Mouse (Mus musculus) left cerebral cortex, postnatal 36 days (tissue): ENCODE measurements around the gene B3gnt2. TPM values are rescaled to one million over a fixed set of nuclear protein-coding genes. Genes with fewer than 3 reads are reported as not detected.

ENCODE experiments used
- DNase-seq, 2 experiments: peaks; one replicate each; pipeline ENCODE4 v3.0.0; 2021 to 2022; ENCODE audit warnings: low spot score in 2 of 2, mixed read lengths in 1 of 2
- intact Hi-C: fragments of 180-260 bp; cut with DNase I; formaldehyde crosslinking; loops from one replicate; pipeline ENCODE4 v1.15.1; 2025
- total RNA-seq, 2 experiments: library from RNA; stranded (reverse); gene quantifications; 2 replicates each; pipeline ENCODE4 v1.2.3; 2021

The B3gnt2 gene
- total RNA-seq, 2 experiments from 2014 or later, result 14.1 to 15.9 TPM

- DNase-seq, result no peak
- intact Hi-C loops, result loop anchor here (5.0 kb wide), 1 partner anchor 220 kb away; no protein-coding TSS in a partner anchor
Observed at GRCm38 (mm10) chr11:22852510-22852909, 8.3 kb downstream of the B3gnt2 start.

GRCm38 (mm10) chr11:22851416-22851815 lies 9.3 kb downstream of the B3gnt2 start:
- intact Hi-C loops, result loop anchor here (5.0 kb wide), 1 partner anchor 219 kb away; no protein-coding TSS in a partner anchor
- DNase-seq, result no peak

GRCm38 (mm10) chr11:22850077-22850476 lies 10.7 kb downstream of the B3gnt2 start:
- intact Hi-C loops, result loop anchor here (5.0 kb wide), 1 partner anchor 218 kb away; no protein-coding TSS in a partner anchor
- DNase-seq, result no peak

- intact Hi-C loops, result no loop called here
- no peak for DNase-seq
Observed at GRCm38 (mm10) chr11:22848649-22849195, 12.0 kb downstream of the B3gnt2 start.

- intact Hi-C loops, result no loop called here
- DNase-seq, result no peak
Observed at GRCm38 (mm10) chr11:22847732-22848648, 12.8 kb downstream of the B3gnt2 start.

- intact Hi-C loops, result no loop called here
Observed at GRCm38 (mm10) chr11:22846960-22847731, 13.6 kb downstream of the B3gnt2 start.

GRCm38 (mm10) chr11:22846093-22846835 lies 14.5 kb downstream of the B3gnt2 start:
- DNase-seq, result no peak
- intact Hi-C loops, result no loop called here

More at GRCm38 (mm10) chr11:22846960-22847731, 13.6 kb downstream of the B3gnt2 start:
- no peak for DNase-seq

GRCm38 (mm10) chr11:22844754-22845718 lies 15.7 kb downstream of the B3gnt2 start:
- DNase-seq, result no peak
- intact Hi-C loops, result no loop called here

GRCm38 (mm10) chr11:22839456-22839855 lies 21.3 kb downstream of the B3gnt2 start:
- intact Hi-C loops, result no loop called here

GRCm38 (mm10) chr11:22838361-22838760 lies 22.4 kb downstream of the B3gnt2 start:
- intact Hi-C loops, result no loop called here

More at GRCm38 (mm10) chr11:22839456-22839855, 21.3 kb downstream of the B3gnt2 start:
- DNase-seq, result no peak

GRCm38 (mm10) chr11:22836269-22836668 lies 24.5 kb downstream of the B3gnt2 start:
- DNase-seq, result no peak
- intact Hi-C loops, result no loop called here

More at GRCm38 (mm10) chr11:22838361-22838760, 22.4 kb downstream of the B3gnt2 start:
- no peak for DNase-seq

GRCm38 (mm10) chr11:22832600-22832999 lies 28.2 kb downstream of the B3gnt2 start:
- no peak for DNase-seq
- intact Hi-C loops, result no loop called here

- intact Hi-C loops, result no loop called here
- no peak for DNase-seq
Observed at GRCm38 (mm10) chr11:22831916-22832315, 28.8 kb downstream of the B3gnt2 start.

GRCm38 (mm10) chr11:22830684-22831083 lies 30.1 kb downstream of the B3gnt2 start:
- DNase-seq, result no peak
- intact Hi-C loops, result no loop called here

- intact Hi-C loops, result no loop called here
- no peak for DNase-seq
Observed at GRCm38 (mm10) chr11:22830179-22830611, 30.6 kb downstream of the B3gnt2 start.

GRCm38 (mm10) chr11:22828988-22829632 lies 31.7 kb downstream of the B3gnt2 start:
- intact Hi-C loops, result no loop called here
- peak in 1 of 2 experiments; percentile 29 for DNase-seq

- peak in 1 of 2 experiments; percentile 22 for DNase-seq
- intact Hi-C loops, result no loop called here
Observed at GRCm38 (mm10) chr11:22827514-22828080, 33.2 kb downstream of the B3gnt2 start.
